In genomic region chr2:128384612-128385011, GRCm38 (mm10) we compare ENCODE assay signal across 24 mouse cellular contexts.
"Had no signal": no experiment of that assay in that cellular context is flagged by ENCODE, and none has a peak within 500 bp of the region (broad histone marks: within the 10 kb centered on the region; RNA-seq: fewer than 3 reads in every experiment).

No protein-coding gene starts in this region.

- DNase-seq: kidney, postnatal 10 days; kidney, postnatal 36 days; left cerebral cortex, postnatal 4 days; liver, postnatal 0 days; lung, embryonic 14.5 days; retina, postnatal 1 day; right cerebral cortex, postnatal 25 days; spleen, adult 18-20 months; thymus, adult 2 months; thymus, postnatal 14 days; thymus, postnatal 4 days had no signal

- ATAC-seq: liver, postnatal 0 days; lung, postnatal 0 days; midbrain, embryonic 13.5 days; midbrain, embryonic 16.5 days had no signal

- H3K9ac ChIP-seq: kidney, embryonic 15.5 days; limb, embryonic 12.5 days; limb, embryonic 15.5 days; liver, embryonic 14.5 days; liver, postnatal 0 days; lung, embryonic 14.5 days; midbrain, embryonic 13.5 days; neural tube, embryonic 13.5 days; stomach, embryonic 15.5 days had no signal

- H3K4me2 ChIP-seq: kidney, embryonic 15.5 days; limb, embryonic 12.5 days; limb, embryonic 15.5 days; liver, embryonic 11.5 days; lung, embryonic 14.5 days; midbrain, embryonic 13.5 days; neural tube, embryonic 13.5 days; stomach, embryonic 15.5 days had no signal

- H3K36me3 ChIP-seq: kidney, embryonic 15.5 days; limb, embryonic 12.5 days; limb, embryonic 15.5 days; midbrain, embryonic 10.5 days; midbrain, embryonic 13.5 days; neural tube, embryonic 13.5 days; stomach, embryonic 15.5 days had no signal

- H3K27me3 ChIP-seq: kidney, embryonic 15.5 days; limb, embryonic 12.5 days; megakaryocyte, embryonic 14.5 days; stomach, embryonic 15.5 days had no signal

- H3K27ac ChIP-seq: kidney, embryonic 15.5 days; limb, embryonic 12.5 days; limb, embryonic 15.5 days; liver, embryonic 14.5 days; midbrain, embryonic 13.5 days; neural tube, embryonic 13.5 days; stomach, embryonic 15.5 days had no signal

- H3K9me3 ChIP-seq: kidney, embryonic 15.5 days; limb, embryonic 12.5 days; limb, embryonic 15.5 days; megakaryocyte, embryonic 14.5 days; midbrain, embryonic 10.5 days; midbrain, embryonic 13.5 days; neural tube, embryonic 13.5 days; stomach, embryonic 15.5 days had no signal

- H3K4me3 ChIP-seq: kidney, embryonic 15.5 days; limb, embryonic 12.5 days; limb, embryonic 15.5 days; midbrain, embryonic 10.5 days; midbrain, embryonic 13.5 days; myocyte; neural tube, embryonic 13.5 days; stomach, embryonic 15.5 days had no signal
